ENCODE assay signal across 29 mouse cellular contexts in genomic region chr2:35639799-35640198, GRCm38 (mm10).
"Had no signal": no experiment of that assay in that cellular context is flagged by ENCODE, and none has a peak within 500 bp of the region (broad histone marks: within the 10 kb centered on the region; RNA-seq: fewer than 3 reads in every experiment).

No protein-coding gene starts in this region.

- H3K4me3 ChIP-seq: gastrocnemius, adult 2 months; heart, embryonic 13.5 days; heart, embryonic 15.5 days; hindbrain, embryonic 10.5 days; hindbrain, embryonic 12.5 days; intestine, embryonic 15.5 days; layer of hippocampus, adult 2 months; left cerebral cortex, adult 2 months; limb, embryonic 10.5 days; limb, embryonic 12.5 days; liver, embryonic 13.5 days; liver, embryonic 15.5 days had no signal

- H3K27ac ChIP-seq: heart, embryonic 15.5 days; hindbrain, embryonic 10.5 days; hindbrain, embryonic 12.5 days; hindbrain, embryonic 14.5 days; intestine, embryonic 15.5 days; layer of hippocampus, adult 2 months; left cerebral cortex, adult 2 months; limb, embryonic 10.5 days; liver, embryonic 13.5 days; liver, embryonic 15.5 days had no signal

- H3K4me1 ChIP-seq: limb, embryonic 12.5 days; liver, embryonic 13.5 days; liver, embryonic 15.5 days had no signal

- DNase-seq: gastrocnemius, adult 2 months; gastrocnemius, postnatal 10 days; gastrocnemius, postnatal 25 days; heart, adult 18-20 months; heart, postnatal 4 days; kidney, adult 18-20 months; kidney, adult 8-10 months; kidney, postnatal 10 days; kidney, postnatal 25 days; kidney, postnatal 4 days; liver; liver, embryonic 13.5 days; liver, postnatal 0 days had no signal

- H3K36me3 ChIP-seq: liver, embryonic 13.5 days; liver, embryonic 15.5 days had no signal

- H3K4me2 ChIP-seq: heart, embryonic 11.5 days; heart, embryonic 13.5 days; heart, embryonic 15.5 days; hindbrain, embryonic 12.5 days; hindbrain, embryonic 14.5 days; intestine, embryonic 15.5 days; limb, embryonic 12.5 days; liver, embryonic 11.5 days; liver, embryonic 13.5 days; liver, embryonic 15.5 days had no signal

- H3K9ac ChIP-seq: heart, embryonic 13.5 days; heart, embryonic 15.5 days; hindbrain, embryonic 12.5 days; hindbrain, embryonic 14.5 days; intestine, embryonic 15.5 days; limb, embryonic 12.5 days; liver, embryonic 13.5 days; liver, embryonic 15.5 days; liver, postnatal 0 days had no signal

- H3K27me3 ChIP-seq: heart, embryonic 13.5 days; heart, embryonic 15.5 days; hindbrain, embryonic 12.5 days; intestine, embryonic 15.5 days; limb, embryonic 12.5 days; liver, embryonic 13.5 days; liver, embryonic 15.5 days had no signal

- ATAC-seq: hindbrain, embryonic 16.5 days; inflammation-experienced regulatory T-cells, adult 6 months; intestine, embryonic 15.5 days; intestine, postnatal 0 days; liver, postnatal 0 days had no signal

- H3K9me3 ChIP-seq: heart, embryonic 13.5 days; heart, embryonic 15.5 days; hindbrain, embryonic 10.5 days; hindbrain, embryonic 12.5 days; intestine, embryonic 15.5 days; limb, embryonic 10.5 days; limb, embryonic 12.5 days; liver, embryonic 13.5 days; liver, embryonic 15.5 days had no signal
